In genomic region chr7:37360171-37360570, GRCm38 (mm10) we compare ENCODE assay signal across 8 mouse cellular contexts.
DNase-seq lines count a peak whose midpoint lies in the region; ATAC-seq and TF ChIP-seq lines count a peak whose summit lies in the region.

No protein-coding gene starts in this region.

- no peaks in the 10 kb centered on the region for H3K79me2 ChIP-seq in liver, adult 2 months (ENCODE audit: control insufficient read depth, insufficient read depth, low read length)

- no peaks in the 10 kb centered on the region for H3K36me3 ChIP-seq in liver, adult 2 months (ENCODE audit: control insufficient read depth, insufficient read depth, low read length)
- H3K36me3 ChIP-seq in liver, embryonic 12.5 days, result no peaks in the 10 kb centered on the region
- no peaks in the 10 kb centered on the region for H3K36me3 ChIP-seq in limb, embryonic 10.5 days

- H3K4me2 ChIP-seq in liver, embryonic 12.5 days, result no peak overlapping the region

- H3K27ac ChIP-seq in liver, adult 2 months (replicated peaks; ENCODE audit: insufficient read depth, low read depth, low read length), result no peak overlapping the region
- H3K27ac ChIP-seq in liver, embryonic 12.5 days, result no peak overlapping the region
- no peak overlapping the region for H3K27ac ChIP-seq in bone marrow, adult 2 months (ENCODE audit: control insufficient read depth, insufficient read depth, low read depth, low read length, poor library complexity)
- no peak overlapping the region for H3K27ac ChIP-seq in limb, embryonic 10.5 days

- TF ChIP-seq POLR2A in liver, adult 2 months (IDR thresholded peaks at IDR 0.05; ENCODE audit: extremely low read depth, insufficient read depth, low read length), result no peak
- TF ChIP-seq POLR2A in bone marrow, adult 2 months (IDR thresholded peaks at IDR 0.05; ENCODE audit: borderline replicate concordance, control insufficient read depth, low read depth, low read length), result no peak

- H3K27me3 ChIP-seq in liver, adult 2 months (ENCODE audit: control insufficient read depth, insufficient read depth, low read length), result no peaks in the 10 kb centered on the region
- peaks cover 15% of the 10 kb centered on the region for H3K27me3 ChIP-seq in liver, embryonic 12.5 days (replicated peaks)
- H3K27me3 ChIP-seq in limb, embryonic 10.5 days (ENCODE audit: low read depth, poor library complexity, severe bottlenecking), result peaks cover 15% of the 10 kb centered on the region

- H3K4me1 ChIP-seq in liver, adult 2 months (ENCODE audit: control insufficient read depth, insufficient read depth, low read length), result no peaks in the 10 kb centered on the region
- H3K4me1 ChIP-seq in liver, embryonic 12.5 days, result no peaks in the 10 kb centered on the region
- H3K4me1 ChIP-seq in bone marrow, adult 2 months (ENCODE audit: control insufficient read depth, insufficient read depth, low read length), result no peaks in the 10 kb centered on the region
- peaks cover 47% of the 10 kb centered on the region for H3K4me1 ChIP-seq in limb, embryonic 10.5 days

- 8% methylated on average over 3 of the region's 3 CpGs for WGBS in liver, adult 2 months
- 2% methylated on average over 3 of the region's 3 CpGs for WGBS in liver, embryonic 12.5 days (ENCODE audit: insufficient replicate concordance)
- WGBS in bone marrow, adult 2 months, result 12% methylated on average over 3 of the region's 3 CpGs
- 14% methylated on average over 3 of the region's 3 CpGs for WGBS in limb, embryonic 10.5 days

- peak; percentile 41 for DNase-seq in cerebellum, adult 8-10 months
- no peak for DNase-seq in cerebellum, adult 11 months
- DNase-seq in liver, adult 2 months (ENCODE audit: extremely low read depth, low read depth, low spot score), result peak; percentile 5
- DNase-seq in limb, embryonic 10.5 days (ENCODE audit: low spot score), result peak; percentile 57
- DNase-seq in left cerebral cortex, postnatal 10 days (ENCODE audit: extremely low spot score in 1 of 2, low spot score in 2 of 2), result no peak

- TF ChIP-seq CTCF in liver, adult 2 months (IDR thresholded peaks at IDR 0.05; ENCODE audit: low read depth, low read length), result peak; percentile 79
- TF ChIP-seq CTCF in bone marrow, adult 2 months (IDR thresholded peaks at IDR 0.05; ENCODE audit: control insufficient read depth, insufficient read depth, low read length), result peak; percentile 69

- intact Hi-C loops in left cerebral cortex, postnatal 10 days (cut with DNase I), result no loop called here

- H3K9ac ChIP-seq in liver, adult 2 months (ENCODE audit: low read depth, low read length), result no peak overlapping the region
- no peak overlapping the region for H3K9ac ChIP-seq in liver, embryonic 12.5 days

- H3K9me3 ChIP-seq in liver, embryonic 12.5 days (replicated peaks), result no peaks in the 10 kb centered on the region
- no peaks in the 10 kb centered on the region for H3K9me3 ChIP-seq in limb, embryonic 10.5 days (replicated peaks)

- no peak for ATAC-seq in liver, embryonic 12.5 days
- ATAC-seq in erythroblast, adult 5-6 weeks (replicated peaks; ENCODE audit: low FRiP score, poor library complexity, severe bottlenecking), result no peak

- no peak overlapping the region for H3K4me3 ChIP-seq in liver, adult 2 months (ENCODE audit: insufficient read depth, low read depth, low read length)
- no peak overlapping the region for H3K4me3 ChIP-seq in liver, embryonic 12.5 days
- no peak overlapping the region for H3K4me3 ChIP-seq in bone marrow, adult 2 months (replicated peaks; ENCODE audit: control insufficient read depth, low read depth, low read length)
- H3K4me3 ChIP-seq in limb, embryonic 10.5 days, result no peak overlapping the region

Comparison
In these comparisons a context has a peak if more than half of its experiments do, and no peak if none do; other contexts are left out.
1. DNase-seq: peak in cerebellum, adult 8-10 months (single experiment), liver, adult 2 months (single experiment) and limb, embryonic 10.5 days (single experiment); none in cerebellum, adult 11 months (single experiment) and left cerebral cortex, postnatal 10 days (0 of 2).